Mouse (Mus musculus): Measurements from ENCODE around the gene Abhd16a. TPM values are rescaled to one million over a fixed set of nuclear protein-coding genes. Genes with fewer than 3 reads are reported as not detected.

The Abhd16a gene
- total RNA-seq, 2 experiments from 2014 or later = 92.8 to 96.8 TPM

GRCm38 (mm10) chr17:35058911-35059892 is 29.9 kb upstream of the Abhd16a start, which contains the start of gene Ddah2:
Ddah2 (plus strand) TSS chr17:35059035.
- peak; percentile 62 to 76 for DNase-seq (ENCODE audit: low spot score in 2 of 2)

DNA sequence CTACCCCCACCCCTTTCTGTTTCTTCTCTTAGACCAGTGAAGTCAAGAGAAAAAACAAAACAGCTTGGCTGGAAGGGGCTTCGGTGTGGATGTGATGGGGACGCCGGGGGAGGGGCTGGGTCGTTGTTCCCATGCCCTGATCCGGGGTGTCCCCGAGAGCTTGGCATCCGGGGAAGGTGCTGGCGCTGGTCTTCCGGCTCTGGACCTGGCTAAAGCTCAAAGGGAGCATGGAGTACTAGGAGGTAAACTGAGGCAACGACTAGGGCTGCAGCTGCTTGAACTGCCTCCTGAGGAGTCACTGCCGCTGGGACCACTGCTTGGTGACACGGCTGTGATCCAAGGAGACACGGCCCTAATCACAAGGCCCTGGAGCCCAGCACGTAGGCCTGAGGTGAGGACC is 29.0 kb upstream of the Abhd16a start:
- DNase-seq (ENCODE audit: low spot score in 2 of 2) = no peak

- DNase-seq (ENCODE audit: low spot score in 2 of 2) = no peak
These were observed 28.2 kb upstream of the Abhd16a start for GRCm38 (mm10) chr17:35060737-35061297.

- DNase-seq (ENCODE audit: low spot score in 2 of 2) = no peak
These were observed 27.8 kb upstream of the Abhd16a start for GRCm38 (mm10) chr17:35061299-35061698.

DNA sequence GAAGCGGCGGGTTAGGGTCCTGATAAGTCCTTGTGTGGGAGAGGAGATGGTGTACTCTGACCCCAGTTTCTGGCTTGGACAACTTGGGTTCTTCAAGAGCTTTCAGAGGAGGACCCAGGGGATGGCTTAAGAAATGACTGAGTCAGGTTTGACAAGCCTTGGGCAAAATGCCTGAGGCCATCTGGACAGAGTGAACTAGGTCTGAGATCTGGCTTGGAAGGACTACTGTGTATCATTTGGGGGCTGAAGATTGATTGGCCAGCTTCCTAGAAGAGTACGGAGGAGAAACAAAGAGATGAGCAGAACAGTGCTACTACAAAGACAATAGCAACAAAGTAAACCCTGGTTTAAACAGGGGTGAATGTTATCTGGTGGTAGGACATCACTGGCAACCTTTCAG is 25.6 kb upstream of the Abhd16a start:
- DNase-seq (ENCODE audit: low spot score in 2 of 2) = no peak

DNA sequence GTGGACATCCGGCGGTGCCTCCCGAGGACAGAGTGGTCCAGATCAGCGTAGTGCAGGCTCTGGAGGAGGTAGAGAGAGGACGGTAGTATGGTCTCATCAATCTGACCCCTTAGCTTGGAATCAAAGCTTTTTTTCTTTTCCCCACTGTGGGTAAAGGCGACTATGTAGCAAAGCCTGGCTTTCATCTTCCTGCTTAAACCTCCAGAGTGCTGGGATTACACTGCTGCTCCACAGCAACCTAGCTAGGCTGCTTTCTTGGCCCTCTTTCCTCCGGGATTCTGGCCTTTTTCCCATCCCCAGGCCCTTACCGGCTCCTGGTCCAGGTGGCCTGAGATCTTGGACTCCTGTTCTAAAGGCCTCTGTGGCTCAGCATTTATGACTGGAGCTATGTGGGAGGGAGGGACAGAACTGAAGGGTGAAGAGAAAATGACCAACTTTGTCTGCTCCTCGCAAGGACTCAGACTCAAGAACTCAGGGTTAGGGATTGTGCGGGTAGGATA is 24.6 kb upstream of the Abhd16a start:
- DNase-seq (ENCODE audit: low spot score in 2 of 2) = no peak

DNA sequence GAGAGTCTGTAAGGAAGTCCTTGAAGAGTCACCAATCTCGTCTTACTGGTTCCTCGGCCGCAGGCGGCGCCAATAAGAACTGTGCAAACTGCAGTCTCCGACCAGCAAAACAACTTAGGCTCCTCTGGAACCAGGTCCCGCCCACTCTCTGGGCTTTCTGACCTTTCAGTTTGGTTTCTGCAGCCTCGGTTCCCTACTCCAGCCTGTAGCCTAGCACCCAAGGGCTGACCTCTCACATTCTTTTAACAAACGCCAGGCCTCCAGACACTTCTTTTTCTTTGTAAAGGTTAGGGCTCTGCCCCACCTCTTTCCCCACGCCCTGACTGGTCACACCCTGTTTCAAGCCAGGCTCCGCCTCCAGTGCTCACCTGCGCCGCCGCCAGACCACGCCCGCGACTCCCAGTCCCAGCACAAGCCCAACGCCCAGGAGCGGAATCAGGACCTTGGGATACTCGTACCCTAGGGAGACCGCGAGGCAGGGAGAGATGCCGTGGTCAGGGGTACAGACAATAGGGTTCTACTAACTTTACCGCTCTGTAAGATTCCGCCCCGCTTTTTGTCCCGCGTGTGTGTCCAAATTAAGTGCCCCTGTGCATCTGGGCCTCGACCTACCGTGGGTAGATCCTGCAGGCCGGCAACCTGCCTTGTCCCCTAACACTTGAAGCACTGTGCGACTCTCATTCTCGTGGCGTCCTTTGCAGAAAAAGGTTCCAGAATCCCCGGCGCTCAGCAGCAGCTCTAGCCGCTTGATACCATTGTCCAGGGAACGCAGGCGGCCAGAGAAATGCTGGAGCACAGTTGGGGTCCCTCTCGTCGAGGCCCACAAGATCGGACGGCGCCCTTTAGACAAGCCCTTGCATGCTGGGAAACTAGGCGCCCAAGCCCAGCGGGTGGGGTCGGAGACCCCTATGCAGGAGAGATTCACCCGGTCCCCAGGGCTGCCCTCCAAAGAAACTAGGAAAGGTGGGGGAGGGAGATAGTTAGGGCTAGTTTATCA is 23.8 kb upstream of the Abhd16a start, which contains the start of gene Ly6g6c:
Gene Ly6g6c, plus strand, starts transcription at position 438 of the 997 bp plus-strand sequence.
- no peak for DNase-seq (ENCODE audit: low spot score in 2 of 2)

GRCm38 (mm10) chr17:35066084-35066483 is 23.0 kb upstream of the Abhd16a start, which contains the start of gene Mpig6b:
Mpig6b (minus strand) TSS chr17:35066184.
- DNase-seq (ENCODE audit: low spot score in 2 of 2) = no peak

GRCm38 (mm10) chr17:35068213-35068914 is 20.7 kb upstream of the Abhd16a start:
- DNase-seq (ENCODE audit: low spot score in 2 of 2) = no peak

GRCm38 (mm10) chr17:35070556-35071229 is 18.4 kb upstream of the Abhd16a start:
- DNase-seq (ENCODE audit: low spot score in 2 of 2) = no peak

DNA sequence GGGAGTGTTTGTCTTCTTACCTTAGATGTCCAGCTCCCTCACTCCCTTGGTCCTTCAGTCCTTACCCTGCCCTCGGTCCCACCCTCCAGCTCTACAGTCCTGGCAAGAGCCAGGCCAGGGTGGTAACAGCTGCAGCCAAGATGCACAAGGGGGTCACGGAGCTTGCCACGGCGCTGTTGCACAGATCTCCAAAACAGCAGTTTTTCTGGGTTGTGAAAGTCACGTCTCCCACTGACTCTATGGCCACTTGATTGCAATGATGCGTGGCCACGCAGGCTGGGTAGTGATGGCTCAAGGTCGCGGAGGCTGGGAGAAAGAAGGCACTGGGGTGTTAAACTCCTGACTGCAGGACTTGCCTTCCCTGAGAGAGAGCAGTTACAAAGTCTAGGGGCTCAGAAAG is 17.6 kb upstream of the Abhd16a start:
- DNase-seq (ENCODE audit: low spot score in 2 of 2) = no peak

GRCm38 (mm10) chr17:35074097-35074496 is 15.0 kb upstream of the Abhd16a start:
- no peak for DNase-seq (ENCODE audit: low spot score in 2 of 2)

GRCm38 (mm10) chr17:35076507-35077176 is 12.4 kb upstream of the Abhd16a start, which contains the start of gene Ly6g6e:
Ly6g6e (plus strand) TSS chr17:35076902.
- DNase-seq (ENCODE audit: low spot score in 2 of 2) = no peak

- no peak for DNase-seq (ENCODE audit: low spot score in 2 of 2)
These were observed 11.8 kb upstream of the Abhd16a start for GRCm38 (mm10) chr17:35077285-35077684.

- no peak for DNase-seq (ENCODE audit: low spot score in 2 of 2)
These were observed 11.3 kb upstream of the Abhd16a start, which contains the start of gene Ly6g6d for GRCm38 (mm10) chr17:35077786-35078233. Ly6g6d (minus strand) TSS chr17:35078065.

DNA sequence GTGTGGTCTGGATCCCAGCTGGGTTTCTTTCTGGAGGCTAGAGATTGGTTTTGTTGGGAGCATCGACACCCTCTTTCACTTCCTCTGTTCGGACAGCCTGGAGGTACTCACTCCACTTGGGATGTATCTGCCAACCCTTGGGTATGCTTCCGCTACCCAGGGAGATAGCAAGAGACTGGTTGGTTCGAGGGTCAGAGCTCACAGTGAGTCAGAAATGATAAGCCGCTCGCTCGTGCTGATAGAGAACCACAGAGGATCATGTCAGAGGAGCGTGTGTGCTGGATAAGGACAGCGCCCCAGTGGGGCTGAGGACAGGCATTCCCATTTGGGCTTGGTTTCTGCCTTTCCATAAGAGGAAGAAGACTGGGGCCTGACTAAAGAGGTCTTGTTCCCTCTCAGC is 9.3 kb upstream of the Abhd16a start:
- no peak for DNase-seq (ENCODE audit: low spot score in 2 of 2)

DNA sequence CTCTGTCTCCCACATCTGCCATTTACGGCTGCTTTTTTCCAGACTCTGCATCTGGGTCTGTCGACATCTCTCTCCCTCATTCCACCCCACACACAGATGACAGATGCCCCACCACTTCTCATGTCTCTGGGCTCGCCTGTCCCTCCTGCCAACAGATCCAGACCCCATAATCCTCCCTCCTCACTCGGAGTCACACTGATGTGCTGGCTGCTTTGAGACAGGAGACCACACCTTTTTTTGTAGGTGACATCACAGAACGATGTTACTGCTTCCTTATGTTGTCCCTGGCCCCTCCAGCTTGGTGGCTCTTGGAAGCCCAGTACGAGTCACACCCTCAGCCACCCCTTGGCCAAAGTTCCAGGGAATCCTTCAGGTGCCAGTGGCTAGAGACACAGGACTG is 8.8 kb upstream of the Abhd16a start:
- no peak for DNase-seq (ENCODE audit: low spot score in 2 of 2)

DNA sequence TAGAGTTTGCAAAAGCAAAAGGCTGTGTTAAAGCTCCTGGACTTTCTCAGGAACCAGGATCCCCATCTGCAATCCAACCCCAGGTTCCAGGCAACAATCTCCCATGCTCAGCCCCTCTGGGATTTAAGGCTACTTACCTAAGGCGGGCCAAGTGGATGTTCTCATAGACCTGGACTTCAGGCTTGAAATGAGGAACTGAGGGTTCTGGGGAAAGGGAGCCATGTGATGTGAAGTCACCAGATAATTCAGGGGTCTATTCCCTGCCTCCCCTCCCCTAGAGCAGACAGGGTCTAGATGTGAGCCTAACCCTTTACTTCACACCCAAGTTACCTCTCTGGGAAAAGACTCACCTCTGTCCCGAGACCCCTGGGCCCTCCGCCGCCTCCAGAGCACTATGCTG is 8.4 kb upstream of the Abhd16a start:
- no peak for DNase-seq (ENCODE audit: low spot score in 2 of 2)
